Mouse (Mus musculus): ENCODE results near the gene Xcr1. TPM values are rescaled to one million over a fixed set of nuclear protein-coding genes. Genes with fewer than 3 reads are reported as not detected.

Xcr1 gene
- total and polyA plus RNA-seq, 3 experiments = 0.57 to 1.9 (median 0.62) TPM

- Histone ChIP-seq H3K27ac (ENCODE audit: insufficient read depth, low read depth) (no peak overlapping the region), H3K36me3 (replicated peaks in 1 of 2; ENCODE audit: control insufficient read depth in 1 of 2, insufficient read depth in 1 of 2, low read length in 1 of 2) (peaks cover 66 to 96% of the 10 kb centered on the region in 2 experiments), H3K27me3 (replicated peaks) (no peaks in the 10 kb centered on the region), H3K9ac (ENCODE audit: insufficient read depth, low read depth) (no peak overlapping the region), H3K9me3 (replicated peaks; ENCODE audit: low read length) (no peaks in the 10 kb centered on the region), H3K4me1 (ENCODE audit: control insufficient read depth in 1 of 2, insufficient read depth in 2 of 2) (peaks cover 0 to 19% of the 10 kb centered on the region in 2 experiments; a peak in 2 of 4 replicates), H3K4me2 (ENCODE audit: insufficient read depth, low read depth, poor library complexity, severe bottlenecking) (no peak overlapping the region), H3K79me2 (replicated peaks; ENCODE audit: control insufficient read depth, extremely low read depth, insufficient read depth, poor library complexity, severe bottlenecking) (no peaks in the 10 kb centered on the region), H3K4me3 (replicated peaks in 1 of 3; ENCODE audit: low read depth in 2 of 3, low read length in 2 of 3, poor library complexity in 1 of 3) (no peak overlapping the region)
- dilution Hi-C loops (cut with MboI; ENCODE audit: extremely low pct_ligation_motif_present, extremely low pct_unique_long_range_greater_than_20kb, low sequenced_read_pairs) (no loop called here), in situ Hi-C loops (cut with MboI; ENCODE audit: low pct_ligation_motif_present, low pct_unique_long_range_greater_than_20kb, low sequenced_read_pairs) (no loop called here)
- TF ChIP-seq RAD21 (IDR thresholded peaks at IDR 0.05; ENCODE audit: low read depth, low read length) (no peak), EP300 (IDR thresholded peaks at IDR 0.05; ENCODE audit: low read length) (no peak), PAX5 (IDR thresholded peaks at IDR 0.05; ENCODE audit: low read length) (no peak), CTCF (conservative IDR thresholded peaks at IDR 0.05 in 1 of 2, IDR thresholded peaks at IDR 0.05 in 1 of 2; ENCODE audit: low read depth in 2 of 2, low read length in 2 of 2) (no peak), MAZ (IDR thresholded peaks at IDR 0.05; ENCODE audit: low read depth, low read length) (no peak), SMC3 (IDR thresholded peaks at IDR 0.05; ENCODE audit: low read depth, low read length) (no peak), ELF1 (IDR thresholded peaks at IDR 0.05; ENCODE audit: low read depth, low read length) (no peak), USF2 (conservative IDR thresholded peaks at IDR 0.05; ENCODE audit: low read depth, low read length) (no peak), JUND (conservative IDR thresholded peaks at IDR 0.05; ENCODE audit: low read depth, low read length) (no peak), CHD2 (IDR thresholded peaks at IDR 0.05; ENCODE audit: low read length) (no peak), POLR2A (IDR thresholded peaks at IDR 0.05; ENCODE audit: low read depth, low read length) (no peak), ZMIZ1 (IDR thresholded peaks at IDR 0.05; ENCODE audit: low read depth, low read length) (no peak), MXI1 (IDR thresholded peaks at IDR 0.05; ENCODE audit: low read depth, low read length) (no peak), POLR2AphosphoS2 (IDR thresholded peaks at IDR 0.05; ENCODE audit: low read depth, low read length) (no peak), CHD1 (IDR thresholded peaks at IDR 0.05; ENCODE audit: low read depth, low read length) (no peak), ZNF384 (IDR thresholded peaks at IDR 0.05; ENCODE audit: low read depth, low read length) (no peak), MEF2A (IDR thresholded peaks at IDR 0.05; ENCODE audit: borderline replicate concordance, low read depth, low read length) (no peak)
- no peak for DNase-seq (ENCODE audit: extremely low read depth)
These were observed 45.8 kb downstream of the Xcr1 start for GRCm38 (mm10) chr9:123815996-123816395.

GRCm38 (mm10) chr9:123815444-123815843 lies 46.4 kb downstream of the Xcr1 start:
- peaks cover 66 to 96% of the 10 kb centered on the region in 2 experiments for H3K36me3 ChIP-seq (replicated peaks in 1 of 2; ENCODE audit: control insufficient read depth in 1 of 2, insufficient read depth in 1 of 2, low read length in 1 of 2)
- no peaks in the 10 kb centered on the region for H3K79me2 ChIP-seq (replicated peaks; ENCODE audit: control insufficient read depth, extremely low read depth, insufficient read depth, poor library complexity, severe bottlenecking)
- TF ChIP-seq BHLHE40 (IDR thresholded peaks at IDR 0.05; ENCODE audit: low read depth, low read length) = no peak
- TF ChIP-seq PAX5 (IDR thresholded peaks at IDR 0.05; ENCODE audit: low read length) = no peak
- H3K4me3 ChIP-seq (replicated peaks in 1 of 3; ENCODE audit: low read depth in 2 of 3, low read length in 2 of 3, poor library complexity in 1 of 3) = no peak overlapping the region
- H3K9ac ChIP-seq (ENCODE audit: insufficient read depth, low read depth) = no peak overlapping the region
- H3K27ac ChIP-seq (ENCODE audit: insufficient read depth, low read depth) = no peak overlapping the region
- in situ Hi-C loops (cut with MboI; ENCODE audit: low pct_ligation_motif_present, low pct_unique_long_range_greater_than_20kb, low sequenced_read_pairs) (no loop called here), dilution Hi-C loops (cut with MboI; ENCODE audit: extremely low pct_ligation_motif_present, extremely low pct_unique_long_range_greater_than_20kb, low sequenced_read_pairs) (no loop called here)
- H3K27me3 ChIP-seq (replicated peaks) = no peaks in the 10 kb centered on the region
- peaks cover 0 to 19% of the 10 kb centered on the region in 2 experiments; a peak in 2 of 4 replicates for H3K4me1 ChIP-seq (ENCODE audit: control insufficient read depth in 1 of 2, insufficient read depth in 2 of 2)
- no peaks in the 10 kb centered on the region for H3K9me3 ChIP-seq (replicated peaks; ENCODE audit: low read length)
- no peak for DNase-seq (ENCODE audit: extremely low read depth)
- H3K4me2 ChIP-seq (ENCODE audit: insufficient read depth, low read depth, poor library complexity, severe bottlenecking) = no peak overlapping the region

Data from CH12.LX (cell line).